Mouse (Mus musculus) adrenal gland, adult 8-10 months (tissue): ENCODE data around the gene Csrnp3. TPM values are rescaled to one million over a fixed set of nuclear protein-coding genes. Genes with fewer than 3 reads are reported as not detected.

ENCODE experiments used
- DNase-seq: peaks from one replicate; pipeline ENCODE4 v3.0.0; 2022
- total RNA-seq, 4 experiments: library from RNA; stranded (reverse); gene quantifications; 2 replicates each; pipeline ENCODE4 v1.2.4; 2022

Csrnp3 gene
- total RNA-seq, 4 experiments from 2014 or later: 0.41 to 1.1 (median 0.87) TPM

DNA sequence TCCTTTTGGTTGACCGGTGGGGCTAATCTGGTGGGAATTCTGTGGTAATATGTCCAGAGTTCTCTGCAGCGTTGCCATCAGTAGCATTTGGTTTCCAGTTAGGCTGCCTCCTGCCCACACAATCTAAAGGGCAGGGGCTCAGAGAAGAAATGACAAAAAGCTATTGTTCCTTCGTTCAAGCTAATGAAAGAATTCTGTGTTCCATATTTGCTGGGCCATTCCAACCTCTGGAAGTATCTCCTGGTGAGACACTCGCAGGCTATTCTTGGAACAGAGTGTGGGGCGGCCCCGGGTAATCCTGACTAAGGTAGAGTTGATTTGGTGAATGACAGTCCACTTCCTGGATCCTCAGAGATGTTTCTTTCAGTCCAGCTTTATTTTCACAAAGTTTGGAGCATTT, 179.3 kb downstream of the Csrnp3 start:
- DNase-seq: no peak

GRCm38 (mm10) chr2:66028812-66029211, 183.2 kb downstream of the Csrnp3 start:
- no peak for DNase-seq

GRCm38 (mm10) chr2:66034907-66035679, 189.5 kb downstream of the Csrnp3 start:
- DNase-seq: no peak

DNA sequence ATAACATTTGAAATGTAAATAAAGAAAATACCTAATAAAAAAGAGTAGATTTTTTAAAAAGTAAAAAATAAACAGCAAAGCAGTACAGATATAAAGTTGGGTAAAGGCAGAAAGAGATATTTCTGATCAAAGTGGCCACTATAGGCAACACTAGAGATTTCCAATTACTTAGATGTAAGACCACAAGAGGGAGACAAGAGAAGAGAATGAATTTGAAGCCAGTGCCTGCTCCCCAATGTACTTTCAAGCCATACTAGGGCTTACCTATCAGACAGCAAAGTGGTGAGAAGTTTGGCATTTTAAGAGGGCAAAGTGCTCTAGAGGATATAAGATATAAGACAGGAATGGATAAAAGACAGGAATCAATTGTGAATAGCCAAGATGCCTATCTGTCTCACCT, 195.0 kb downstream of the Csrnp3 start:
- DNase-seq: no peak

DNA sequence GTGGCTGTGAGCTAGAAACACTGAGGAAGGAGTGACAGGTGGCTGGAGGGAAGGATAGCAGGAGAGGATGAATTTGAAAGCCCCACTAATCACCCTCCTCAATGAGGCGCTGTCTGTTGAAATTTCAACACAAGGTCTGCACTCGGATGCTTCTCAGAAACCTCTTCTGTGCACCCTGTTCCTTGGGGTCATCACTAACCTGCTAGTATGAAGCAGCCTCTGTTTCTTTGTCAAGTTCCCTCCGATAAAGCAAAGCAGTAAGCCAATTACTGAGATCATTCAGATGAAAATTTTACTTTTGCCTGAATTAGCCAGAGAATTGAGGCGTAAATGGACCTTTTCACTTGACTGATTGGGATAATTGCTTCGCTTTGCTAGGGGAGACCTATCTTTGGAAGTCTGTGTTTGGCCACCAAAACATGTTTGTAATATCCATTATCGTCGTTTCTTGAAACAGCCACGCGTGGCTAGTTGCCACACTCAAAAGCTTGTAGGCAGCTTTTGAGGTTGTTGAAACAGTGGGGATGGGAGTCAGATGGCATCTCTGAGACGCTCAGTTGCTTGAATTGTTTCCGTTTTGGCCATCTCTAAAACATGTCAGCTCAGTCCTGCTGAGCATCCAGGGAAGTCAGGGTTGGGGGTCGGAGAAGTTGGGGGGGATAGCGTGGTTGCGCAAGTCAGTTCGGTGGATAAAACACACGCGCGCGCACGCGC, 195.8 kb downstream of the Csrnp3 start:
- no peak for DNase-seq

DNA sequence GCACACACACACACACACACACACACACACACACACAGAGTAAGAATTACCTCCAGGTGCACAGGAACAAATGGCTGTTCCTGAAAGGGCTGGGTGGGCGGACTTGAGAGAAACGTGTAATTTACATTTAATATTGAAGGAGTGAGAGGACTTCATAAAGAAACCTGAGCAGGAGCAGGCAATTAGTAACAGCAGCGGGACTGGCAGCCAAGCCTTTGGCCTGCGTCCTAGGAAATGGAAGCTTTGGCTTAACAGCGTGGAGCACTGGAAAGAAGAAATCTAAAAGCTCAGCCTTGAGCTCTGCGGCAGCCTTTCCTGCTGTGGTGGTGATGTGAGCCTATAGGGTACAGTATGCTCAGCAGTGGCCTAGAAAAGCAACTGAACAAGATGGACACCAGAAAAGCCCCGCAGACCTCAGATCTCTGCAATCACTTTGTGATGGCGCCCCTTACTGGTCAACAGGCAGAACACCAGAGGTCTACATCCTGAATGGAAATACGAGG, 196.4 kb downstream of the Csrnp3 start:
- no peak for DNase-seq

GRCm38 (mm10) chr2:66043441-66044404, 198.2 kb downstream of the Csrnp3 start:
- no peak for DNase-seq

GRCm38 (mm10) chr2:66044405-66045089, 199.0 kb downstream of the Csrnp3 start:
- no peak for DNase-seq

DNA sequence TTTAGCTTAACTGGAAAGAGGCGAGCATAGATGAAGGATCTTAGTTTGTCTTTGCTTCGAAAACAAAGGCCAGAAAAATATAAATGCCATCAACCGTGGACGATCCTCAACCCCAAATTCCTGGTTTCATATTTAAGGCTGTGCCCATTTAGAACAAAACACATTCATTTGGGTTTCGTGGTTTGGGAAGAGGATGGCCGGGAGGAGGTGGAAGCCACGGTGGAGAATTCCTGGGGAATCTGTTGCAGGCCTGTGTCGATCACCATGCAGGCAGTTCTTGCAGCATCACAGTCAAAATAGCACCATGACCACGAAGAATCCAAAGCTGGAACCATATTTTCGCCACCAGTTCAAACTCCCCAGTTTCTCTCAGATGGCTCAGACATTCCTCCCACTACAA, 217.7 kb downstream of the Csrnp3 start:
- DNase-seq: no peak

DNA sequence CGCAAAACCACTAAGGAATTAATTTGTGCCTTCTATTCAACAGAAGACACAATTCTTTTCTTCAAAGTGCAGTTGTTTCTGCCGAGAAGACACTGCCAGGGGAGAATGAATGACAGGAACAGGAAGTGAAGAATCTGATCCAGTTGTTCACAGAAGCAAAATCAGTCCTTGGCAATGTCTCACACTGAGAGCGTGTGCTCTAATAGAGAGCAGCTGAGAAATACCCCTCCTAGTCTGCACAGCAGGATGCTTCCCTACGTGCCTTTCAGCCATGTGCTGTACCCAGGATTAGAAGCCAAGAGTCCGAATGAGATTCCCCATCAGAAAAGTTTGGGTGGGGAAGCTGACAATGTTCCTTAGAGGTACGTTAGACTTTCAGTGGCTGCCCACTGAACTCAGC, 223.9 kb downstream of the Csrnp3 start:
- no peak for DNase-seq

- no peak for DNase-seq
Measured at GRCm38 (mm10) chr2:66080731-66081130, 235.2 kb downstream of the Csrnp3 start.

Other genes with a start within 250 kb of the Csrnp3 start
- gene Scn2a, start 225.0 kb upstream of the Csrnp3 start, total RNA-seq: 1 to 10 TPM; 1.6 to 3.4 (median 2.5) TPM